Mouse (Mus musculus): ENCODE measurements at regions not wholly inside any gene's neighbourhood (a gene's known extent, or its start where the extent isn't known, plus 50 kb on each side); places are given as distances from the start of the nearest gene placed in this dataset.

DNA sequence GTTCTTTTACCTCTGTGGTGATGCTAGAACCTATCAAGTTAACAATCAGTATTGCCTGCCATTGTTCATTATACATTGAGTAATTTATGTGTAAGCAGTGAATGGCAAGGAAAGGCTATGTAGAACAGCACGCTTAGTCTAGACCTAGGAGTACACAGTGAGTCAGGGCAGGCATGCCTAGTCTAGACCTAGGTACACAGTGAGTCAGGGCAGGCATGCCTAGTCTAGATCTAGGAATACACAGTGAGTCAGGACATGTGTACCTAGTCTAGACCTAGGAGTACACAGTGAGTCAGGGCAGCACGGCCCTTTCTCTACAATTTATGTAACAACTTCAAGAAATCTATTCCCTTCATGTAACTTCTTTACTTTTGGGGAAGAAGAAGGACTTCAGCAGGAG is 347.2 kb downstream of the Tmem232 start:
- no peak for DNase-seq

- DNase-seq, result no peak
Observed at GRCm38 (mm10) chr17:65192432-65193059, 348.0 kb downstream of the Tmem232 start.

DNA sequence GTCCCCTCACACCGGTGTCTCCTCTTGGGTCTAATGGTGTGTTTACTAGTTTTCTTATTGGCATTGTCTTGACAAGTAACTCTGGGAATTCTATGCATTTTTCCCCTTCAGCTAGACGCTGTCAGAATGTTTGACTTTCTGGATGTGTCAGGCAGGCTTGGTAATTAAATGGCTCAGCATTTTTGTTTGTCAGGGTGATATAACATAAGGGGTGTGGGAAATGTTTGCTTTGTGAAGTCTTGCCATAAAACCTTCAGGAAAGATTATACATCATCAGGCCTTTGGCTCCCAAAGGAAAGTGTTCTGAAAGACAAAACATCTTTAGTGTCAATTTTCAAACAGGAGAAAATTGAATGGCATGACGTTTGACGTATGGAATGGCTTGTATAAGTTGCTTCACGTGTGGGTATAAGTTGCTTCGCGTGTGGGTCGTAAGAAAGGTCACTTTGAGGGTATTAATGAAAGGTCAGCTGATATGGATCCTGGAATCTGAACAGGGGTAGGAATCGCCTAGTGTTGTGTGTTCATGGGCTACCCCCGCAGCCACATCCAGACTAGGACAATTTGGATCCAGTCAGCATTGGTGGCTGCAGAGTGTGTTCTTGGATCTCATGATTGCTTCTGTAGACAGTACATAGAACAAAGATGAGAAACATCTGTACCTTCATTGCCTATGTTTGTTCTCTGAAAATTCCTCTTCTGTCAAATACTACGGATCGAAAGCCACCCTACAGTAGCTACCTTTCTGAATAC is 349.6 kb downstream of the Tmem232 start:
- DNase-seq, result no peak

DNA sequence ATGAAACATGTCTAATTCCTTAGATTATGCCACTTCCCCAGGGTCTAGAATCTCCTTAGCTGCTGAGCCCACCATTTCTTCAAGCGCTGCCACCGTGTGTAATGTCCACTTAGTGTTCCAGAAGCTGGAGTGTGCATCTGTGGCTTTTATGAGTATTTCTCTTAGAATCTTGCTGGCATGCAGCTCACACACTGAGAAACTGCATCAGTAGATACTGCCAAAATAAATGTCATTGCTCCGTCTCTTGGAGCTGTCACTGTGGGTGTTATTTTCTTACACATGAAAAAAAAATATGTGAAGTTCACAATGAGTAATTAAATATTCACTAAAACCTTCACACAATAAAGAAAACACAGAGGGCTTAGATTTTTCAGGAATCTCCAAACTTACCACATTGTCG is 345.3 kb upstream of the 4930583I09Rik start:
- DNase-seq, result no peak

DNA sequence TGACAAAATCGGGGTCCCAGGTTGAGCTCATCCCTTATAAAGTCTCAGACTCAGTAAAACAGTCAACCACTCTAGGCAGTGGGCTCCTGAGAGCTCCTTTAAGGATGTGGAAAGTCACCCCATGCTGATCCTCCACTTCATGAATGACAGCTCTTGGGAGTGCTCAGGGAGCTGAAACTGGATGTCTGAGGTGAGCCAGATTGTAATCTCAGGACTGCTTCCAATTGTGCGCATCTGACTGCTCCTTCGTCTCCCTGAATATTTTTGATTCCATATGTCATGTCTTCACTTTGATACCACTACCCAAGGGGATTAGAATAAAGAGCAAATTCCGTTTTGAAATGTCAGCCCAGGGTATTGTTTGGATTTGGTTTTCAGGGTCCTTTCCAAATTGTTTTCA is 339.9 kb upstream of the 4930583I09Rik start:
- DNase-seq, result no peak

DNA sequence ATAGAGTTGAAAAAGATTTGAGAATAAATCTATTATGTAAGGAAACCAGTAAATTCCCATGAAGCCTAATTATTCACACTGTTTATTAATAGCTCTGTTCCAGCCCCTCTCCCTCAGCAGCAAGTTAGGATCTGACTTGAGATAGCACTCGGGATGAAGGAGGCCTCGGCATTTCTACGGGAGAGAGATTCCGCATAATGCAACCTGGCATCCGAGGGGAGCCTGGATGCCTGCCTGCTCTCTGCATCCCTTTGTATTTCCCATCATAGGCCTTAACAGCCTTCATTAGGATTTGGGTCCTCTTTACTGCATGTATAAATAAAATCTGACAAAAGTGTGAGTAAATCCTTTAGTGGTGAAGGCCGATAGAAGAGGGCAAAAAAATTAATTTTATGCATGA is 338.2 kb upstream of the 4930583I09Rik start:
- DNase-seq, result no peak

GRCm38 (mm10) chr17:65173236-65173635 is 337.4 kb upstream of the 4930583I09Rik start:
- DNase-seq, result no peak

DNA sequence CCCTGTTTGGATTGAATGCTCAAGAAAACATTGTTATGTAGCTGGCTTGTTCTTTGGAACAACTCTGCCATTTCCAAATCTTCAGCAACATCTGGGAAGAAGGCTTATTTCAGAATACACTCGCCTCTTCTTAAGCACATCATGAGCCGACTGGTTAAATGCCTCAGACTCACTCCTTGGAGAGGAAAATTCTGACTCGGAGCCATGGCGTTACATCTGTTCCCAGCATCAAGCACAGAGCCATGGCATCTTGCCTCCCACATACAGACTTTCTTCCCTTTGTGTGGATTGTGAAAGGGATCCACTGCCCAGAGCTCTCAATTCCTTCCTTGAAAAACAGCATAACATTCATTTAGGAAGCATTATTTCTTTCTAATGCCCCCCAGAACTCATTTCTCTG is 334.8 kb upstream of the 4930583I09Rik start:
- DNase-seq, result no peak

DNA sequence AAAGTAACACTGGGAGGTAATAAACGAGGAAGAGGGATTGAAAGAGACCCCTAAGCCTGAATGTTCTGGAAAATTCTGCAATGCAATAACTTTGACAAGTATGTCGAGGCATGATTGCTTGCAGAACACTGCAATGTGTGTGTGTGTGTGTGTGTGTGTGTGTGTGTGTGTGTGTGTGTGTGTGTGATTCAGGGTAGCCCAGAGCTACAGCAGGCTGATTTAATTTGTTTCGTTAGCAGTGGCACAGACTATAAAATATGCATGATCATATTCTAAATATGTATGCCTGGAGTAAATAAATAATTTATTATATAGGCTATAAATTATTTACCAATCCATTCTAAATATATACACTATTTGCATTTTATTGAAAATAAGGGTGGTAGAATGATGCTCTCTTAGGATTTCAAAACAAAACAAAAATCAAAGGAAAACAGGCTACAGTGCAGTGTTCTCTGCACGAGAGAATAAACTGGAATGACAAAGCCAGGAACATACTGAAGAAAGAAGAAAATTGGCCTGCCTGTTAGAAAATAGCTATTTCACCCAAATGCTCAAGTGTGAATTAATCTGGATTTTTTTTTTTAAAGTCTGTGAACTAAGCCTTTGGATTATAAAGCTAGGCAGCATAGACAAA is 334.2 kb upstream of the 4930583I09Rik start:
- DNase-seq, result no peak

DNA sequence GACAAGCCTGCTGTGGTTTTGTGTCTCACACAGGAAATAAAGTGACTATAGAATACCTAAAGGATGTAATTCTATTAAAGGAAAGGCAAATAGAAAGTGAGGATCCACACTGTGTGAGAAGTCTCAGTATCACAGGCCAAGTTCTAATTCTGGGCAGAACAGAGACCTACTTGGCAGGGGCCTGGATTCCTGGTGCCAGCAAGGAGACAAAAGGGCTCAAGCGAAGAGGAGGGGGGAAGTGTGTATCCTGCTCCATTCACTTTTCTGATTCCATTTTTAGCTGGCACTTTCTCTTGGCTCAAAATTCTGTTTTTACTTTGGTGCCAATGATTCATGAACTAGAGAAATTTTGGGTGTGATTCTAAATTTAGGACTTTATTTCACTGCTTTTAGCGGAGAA is 310.5 kb upstream of the 4930583I09Rik start:
- no peak for DNase-seq

- DNase-seq, result no peak
Observed at GRCm38 (mm10) chr17:65114651-65115050, 278.8 kb upstream of the 4930583I09Rik start.

GRCm38 (mm10) chr17:65113121-65113520 is 277.2 kb upstream of the 4930583I09Rik start:
- DNase-seq, result no peak

- no peak for DNase-seq
Observed at GRCm38 (mm10) chr17:65105622-65106021, 269.8 kb upstream of the 4930583I09Rik start.

DNA sequence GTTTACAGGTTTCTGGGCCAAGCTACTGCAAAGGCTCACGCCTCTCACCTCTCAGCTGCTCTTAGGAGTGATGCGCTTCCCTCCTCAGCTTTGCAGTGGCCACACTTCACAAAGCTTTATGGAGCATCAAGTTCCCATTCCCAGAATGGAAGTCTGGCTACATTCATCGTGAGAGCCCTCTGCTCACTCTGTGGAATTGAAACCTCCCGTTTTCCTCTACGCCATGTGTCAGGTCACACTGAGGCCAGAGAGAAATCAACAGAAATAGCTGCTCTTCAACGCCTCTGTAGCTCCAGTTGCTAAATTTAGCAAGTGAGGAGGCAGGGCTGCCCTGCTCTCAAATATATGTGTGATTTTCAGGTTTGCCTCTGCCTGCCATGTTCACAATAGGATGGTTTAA is 265.3 kb upstream of the 4930583I09Rik start:
- no peak for DNase-seq

- DNase-seq, result no peak
Observed at GRCm38 (mm10) chr17:65082249-65082648, 246.4 kb upstream of the 4930583I09Rik start.

GRCm38 (mm10) chr17:65081779-65082086 is 245.9 kb upstream of the 4930583I09Rik start:
- no peak for DNase-seq

DNA sequence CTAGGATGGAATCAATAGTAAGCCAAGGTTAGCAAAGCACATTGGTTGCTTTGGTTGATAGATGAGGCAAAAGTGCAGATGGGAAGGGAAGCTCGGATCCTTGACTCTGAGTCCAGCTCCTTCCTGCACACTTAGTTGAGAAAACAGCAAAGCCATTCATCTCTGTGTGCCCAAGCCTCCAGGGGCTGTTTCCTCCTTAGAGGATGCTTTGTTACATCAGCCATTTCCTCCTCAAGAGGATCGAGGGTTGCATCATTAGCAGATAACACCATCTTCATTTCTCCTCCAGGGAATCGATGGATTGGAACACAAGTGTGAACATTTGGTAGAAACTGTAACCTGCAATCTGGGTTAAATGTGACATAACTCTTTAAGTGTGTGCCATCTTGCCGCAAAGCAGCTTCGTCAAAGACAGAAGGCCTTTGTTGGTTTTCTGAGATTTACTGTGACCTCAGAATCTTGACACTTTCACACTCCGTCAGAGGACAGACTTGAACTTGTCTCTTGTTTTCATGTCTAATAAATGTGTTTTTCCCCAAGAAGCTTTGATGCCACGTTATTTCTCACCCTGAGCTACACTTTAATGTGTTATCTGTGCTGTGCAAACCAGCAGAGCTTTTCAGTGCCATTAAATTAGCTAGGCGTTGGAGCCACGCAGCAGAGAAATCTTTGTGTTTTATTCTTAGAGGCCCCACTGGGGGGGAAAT is 245.4 kb upstream of the 4930583I09Rik start:
- no peak for DNase-seq

DNA sequence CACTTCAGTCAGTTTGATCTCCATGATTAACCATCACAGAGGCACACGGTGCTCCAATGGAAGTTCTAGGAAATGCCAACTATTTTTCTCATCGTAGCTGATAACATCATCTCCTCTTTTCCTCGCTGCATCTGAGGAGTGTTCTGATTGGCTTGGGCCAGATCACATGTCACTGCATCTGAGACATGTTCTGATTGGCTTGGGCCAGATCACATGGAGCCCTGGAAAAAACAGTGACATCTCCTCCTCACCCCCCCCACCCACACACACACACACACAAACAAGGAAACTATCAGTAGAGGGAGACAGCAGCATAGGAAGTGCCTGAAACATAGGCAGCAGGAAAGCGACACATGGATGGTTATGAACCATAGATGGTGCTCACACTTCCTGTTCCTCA is 239.0 kb upstream of the 4930583I09Rik start:
- no peak for DNase-seq

DNA sequence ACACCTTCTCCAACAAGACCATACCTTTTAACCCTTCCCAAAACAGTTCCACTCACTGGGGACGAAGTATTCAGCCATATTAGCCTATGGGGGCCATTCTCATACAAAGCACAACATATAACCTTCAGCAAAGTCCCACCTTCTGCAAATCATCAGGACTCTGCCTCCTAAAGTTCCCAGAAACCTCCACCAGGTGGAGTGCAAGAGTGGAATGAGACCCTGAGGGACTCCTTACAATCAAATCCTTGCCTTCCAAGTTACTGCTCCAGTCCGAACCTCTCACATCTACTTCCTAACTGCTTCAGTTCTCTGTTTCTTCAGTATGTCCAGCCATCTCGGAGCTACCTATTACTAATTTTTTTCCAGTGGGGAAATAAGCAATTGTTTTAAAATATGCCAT is 235.2 kb upstream of the 4930583I09Rik start:
- DNase-seq, result peak; percentile 36

DNA sequence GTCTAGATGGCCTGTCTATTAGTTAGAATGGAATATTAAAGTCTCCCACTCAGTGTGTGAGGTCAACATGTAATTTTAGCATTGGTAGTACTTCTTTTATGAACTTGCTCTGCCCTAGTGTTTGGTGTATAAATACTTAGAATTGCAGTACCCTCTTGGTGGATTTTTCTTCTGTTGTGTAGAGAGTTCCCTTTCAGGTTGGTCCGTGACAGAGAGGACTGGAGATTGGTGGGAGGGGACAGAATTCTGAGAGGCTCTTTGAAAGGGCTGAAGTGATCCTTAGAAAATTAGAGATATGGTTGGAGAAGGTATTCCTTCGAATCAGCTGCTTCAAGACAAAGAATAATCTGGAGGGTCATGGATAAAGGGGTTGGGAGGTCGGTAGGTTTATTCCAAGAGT is 230.3 kb upstream of the 4930583I09Rik start:
- DNase-seq, result no peak

DNA sequence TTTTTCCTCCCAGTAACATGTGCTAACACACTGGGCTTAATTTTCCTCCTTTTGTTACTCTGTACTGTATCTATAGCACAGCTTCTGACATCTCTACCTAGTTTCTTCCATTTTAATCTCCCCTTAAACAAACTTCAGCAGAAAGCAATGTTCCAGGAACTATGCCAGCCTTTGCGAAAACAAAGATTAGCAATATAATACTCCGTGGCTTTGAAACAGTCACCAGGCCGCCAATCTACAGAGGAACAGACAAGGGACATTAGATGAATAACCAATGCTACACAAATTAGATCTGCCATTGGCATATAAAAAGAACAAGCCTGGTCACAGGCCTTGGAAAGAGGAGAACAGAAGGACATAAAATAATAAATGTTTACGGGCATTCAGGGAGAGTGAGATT is 220.2 kb upstream of the 4930583I09Rik start:
- no peak for DNase-seq

DNA sequence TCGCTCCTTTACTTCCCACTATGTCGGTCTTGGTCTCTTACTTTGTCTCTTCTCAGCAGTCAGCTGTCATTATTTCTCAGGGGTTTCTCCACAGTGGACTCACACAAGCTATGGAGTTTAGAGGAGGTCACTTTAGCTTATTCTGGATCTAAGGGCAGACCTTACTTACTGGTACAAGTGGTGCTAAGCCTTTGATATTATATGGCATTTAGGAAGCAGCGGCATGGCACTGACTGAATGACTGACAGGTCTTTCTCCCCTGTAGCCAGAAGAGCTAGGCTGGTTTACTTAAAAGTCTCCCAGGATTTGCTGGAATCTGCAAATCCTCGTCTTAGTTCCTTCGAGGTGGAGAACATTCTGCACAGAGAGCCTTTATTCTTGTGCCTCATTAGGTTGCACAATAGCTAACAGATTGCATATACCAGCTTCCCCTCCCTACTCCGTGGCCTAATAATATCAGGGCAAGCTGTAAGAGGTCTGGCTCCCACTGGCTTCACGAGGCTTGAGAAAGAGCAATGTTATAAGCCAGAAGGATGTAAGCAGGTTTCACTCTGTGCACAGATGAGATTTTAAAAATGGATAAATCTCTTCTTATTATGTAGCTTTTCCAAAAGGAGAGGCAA is 214.1 kb upstream of the 4930583I09Rik start:
- no peak for DNase-seq

GRCm38 (mm10) chr17:65015731-65016130 is 179.9 kb upstream of the 4930583I09Rik start:
- DNase-seq, result no peak

Data from kidney, postnatal 10 days (tissue).